Mouse (Mus musculus) liver, postnatal 0 days (tissue): ENCODE measurements around the gene Defb30.
A peak's percentile ranks its signal among the peaks of the same experiment; 100 is the strongest.

Source experiments
- CTCF ChIP-seq: sonication (generic); IDR thresholded peaks from 2 replicates; pipeline ENCODE4 v1.5.1; 2016; ENCODE audit warnings: antibody characterized with exemption, low read depth
- EP300 ChIP-seq: IDR thresholded peaks from 2 replicates; pipeline ENCODE4 v1.6.1; 2016; ENCODE audit warnings: antibody characterized with exemption, low read depth, mild to moderate bottlenecking

- TF ChIP-seq CTCF: no peak
- TF ChIP-seq EP300: peak; percentile 23; the same call in 1 of the 2 replicates
Observed at GRCm38 (mm10) chr14:62991271-62991670, 58.5 kb downstream of the Defb30 start.
